Mouse (Mus musculus) megakaryocyte-erythroid progenitor cell, adult 5 weeks (primary cell): ENCODE data around the gene Phlda1. TPM values are rescaled to one million over a fixed set of nuclear protein-coding genes. Genes with fewer than 3 reads are reported as not detected.

Source experiments
- polyA plus RNA-seq: library from polyadenylated mRNA; stranded (reverse); fragments of >175 nt; gene quantifications from 2 replicates; pipeline ENCODE4 v1.2.3, GENCODE M21; 2012

Gene Phlda1
- 105 and 132 TPM in 2 replicates for polyA plus RNA-seq

DNA sequence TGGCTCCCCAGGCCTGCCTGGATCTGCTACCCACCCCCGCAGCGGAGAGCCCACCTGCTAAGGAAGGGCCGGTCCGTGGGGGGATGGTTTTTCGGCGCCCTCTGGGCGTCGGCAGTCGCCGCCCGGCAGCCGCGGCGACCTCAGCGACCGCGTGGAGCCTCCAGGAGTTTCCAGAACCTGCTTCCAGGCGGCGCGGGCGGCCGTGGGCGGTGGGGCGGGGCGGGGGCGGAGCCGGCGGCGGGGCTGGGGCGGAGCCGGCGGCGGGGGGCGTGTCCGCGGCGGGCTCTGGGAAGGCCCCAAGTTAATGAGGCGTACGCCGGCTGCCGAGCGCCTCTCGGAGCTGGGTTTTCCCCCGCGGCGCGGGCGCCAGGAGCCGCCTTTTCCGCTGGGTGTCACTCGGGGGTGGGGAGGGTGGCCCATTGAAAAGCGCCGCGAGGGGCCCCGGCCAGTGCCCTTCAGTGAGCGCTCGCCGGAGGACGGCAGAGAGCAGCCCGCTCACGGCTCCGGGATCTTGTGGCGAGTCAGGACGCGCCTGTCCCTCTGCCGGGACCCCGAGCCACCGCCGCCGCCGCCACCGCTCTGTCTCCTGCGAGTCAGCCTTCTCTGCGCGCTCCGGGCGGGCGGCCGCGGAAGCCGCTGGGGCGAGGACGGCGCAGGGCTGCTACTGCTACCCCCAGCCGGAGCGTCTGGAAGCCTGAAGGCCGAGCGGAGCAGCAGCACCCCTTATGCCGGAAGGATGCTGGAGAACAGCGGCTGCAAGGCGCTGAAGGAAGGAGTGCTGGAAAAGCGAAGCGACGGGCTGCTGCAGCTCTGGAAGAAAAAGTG, at the start of gene Phlda1:
Phlda1 (plus strand) TSS at position 186 of the 825 bp plus-strand sequence.

DNA sequence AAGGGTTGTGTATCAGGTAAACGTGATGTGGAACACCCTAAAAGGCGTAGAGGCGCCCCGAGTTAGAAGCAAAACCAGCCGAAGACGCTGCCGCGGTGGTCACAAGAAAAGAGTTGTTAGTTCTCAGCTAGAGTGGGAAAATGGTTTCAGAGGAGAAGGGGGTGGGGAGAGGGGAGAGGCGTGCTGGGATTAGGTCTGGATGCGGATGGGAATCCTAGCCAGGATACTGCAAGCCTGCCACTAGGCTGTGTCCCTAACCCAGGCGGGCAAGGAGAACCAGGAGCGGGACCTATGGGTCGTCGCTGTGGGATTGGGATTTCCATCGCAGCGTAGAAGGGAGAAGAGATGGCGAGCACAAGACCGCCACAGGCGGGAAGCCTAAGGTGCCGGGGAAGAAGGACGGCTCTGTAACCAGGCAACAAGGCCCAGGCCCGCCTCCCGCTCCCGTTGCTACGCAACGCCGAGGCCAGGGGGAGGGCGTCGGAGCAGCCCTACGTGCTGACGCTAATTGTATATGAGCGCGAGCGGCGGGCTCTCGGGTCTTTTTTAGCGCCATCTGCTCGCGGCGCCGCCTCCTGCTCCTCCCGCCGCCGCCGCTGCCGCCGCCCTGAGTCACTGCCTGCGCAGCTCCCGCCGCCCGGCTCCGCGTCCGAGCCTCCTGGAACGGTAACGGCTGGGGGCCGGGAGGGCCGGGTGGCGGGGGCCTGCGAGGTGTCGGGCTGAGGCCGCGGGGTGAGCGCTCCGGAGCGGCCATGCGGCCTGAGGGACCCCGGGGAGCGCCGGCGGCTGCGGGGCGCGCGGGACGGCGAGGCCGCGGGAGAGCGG, 33.2 kb upstream of the Phlda1 start, which contains the start of gene Nap1l1:
Nap1l1 (plus strand) TSS at position 538 of the 825 bp plus-strand sequence.

Other genes starting within 250 kb of the Phlda1 start
- 0.26 and 0.32 TPM in 2 replicates for gene Bbs10, start 207.6 kb upstream of the Phlda1 start, polyA plus RNA-seq
- 211 and 244 TPM in 2 replicates for gene Nap1l1, start 33.1 kb upstream of the Phlda1 start, polyA plus RNA-seq